In genomic region chr2:134642377-134642776, GRCm38 (mm10) we compare ENCODE assay signal across 11 mouse cellular contexts. TPM values are rescaled to one million over a fixed set of nuclear protein-coding genes. Genes with fewer than 3 reads are reported as not detected.
DNase-seq lines count a peak whose midpoint lies in the region; ATAC-seq lines count a peak whose summit lies in the region.
"Had no signal": no experiment of that assay in that cellular context is flagged by ENCODE, and none has a peak within 500 bp of the region (broad histone marks: within the 10 kb centered on the region; RNA-seq: fewer than 3 reads in every experiment).

No protein-coding gene starts in this region.

- peak overlapping the region; percentile 98 for H3K4me3 ChIP-seq in erythroblast, embryonic 14.5 days (replicated peaks)
- H3K4me3 ChIP-seq in neural tube, embryonic 11.5 days (ENCODE audit: low read depth, low read length) = no peak overlapping the region
- H3K4me3 ChIP-seq in liver, embryonic 16.5 days (ENCODE audit: low read depth, low read length) = peak overlapping the region; percentile 14; the same call in 1 of the 2 replicates

- H3K27ac ChIP-seq in neural tube, embryonic 11.5 days (ENCODE audit: low read depth, low read length) = no peak overlapping the region
- H3K27ac ChIP-seq in liver, embryonic 16.5 days (ENCODE audit: low read length) = no peak overlapping the region

- no peaks in the 10 kb centered on the region for H3K9me3 ChIP-seq in erythroblast, embryonic 14.5 days (ENCODE audit: control insufficient read depth, low read length)
- no peaks in the 10 kb centered on the region for H3K9me3 ChIP-seq in neural tube, embryonic 11.5 days (ENCODE audit: control insufficient read depth, low read length)
- H3K9me3 ChIP-seq in liver, embryonic 16.5 days (replicated peaks; ENCODE audit: control insufficient read depth, low read length) = no peaks in the 10 kb centered on the region

- no peak for DNase-seq in neural tube, embryonic 11.5 days (ENCODE audit: low spot score)
- no peak for DNase-seq in neural tube, embryonic 10.5 days (ENCODE audit: extremely low spot score, low spot score)
- no peak for DNase-seq in testis, postnatal 10 days (ENCODE audit: low spot score)
- no peak for DNase-seq in thymus, adult 18-20 months
- DNase-seq in kidney, postnatal 25 days = no peak
- DNase-seq: gastrocnemius, adult 2 months; kidney, adult 8-10 months; right cerebral cortex, adult 18-20 months had no signal

- no peak overlapping the region for H3K9ac ChIP-seq in neural tube, embryonic 11.5 days (ENCODE audit: low read length)
- H3K9ac ChIP-seq in liver, embryonic 16.5 days (ENCODE audit: low read depth, low read length) = peak overlapping the region; percentile 13; the same call in 1 of the 2 replicates

- no peak for ATAC-seq in erythroblast, adult 5-6 weeks (replicated peaks; ENCODE audit: low FRiP score, poor library complexity, severe bottlenecking)
- no peak for ATAC-seq in neural tube, embryonic 11.5 days (ENCODE audit: insufficient read depth, low FRiP score, low TSS enrichment)
- no peak for ATAC-seq in liver, embryonic 16.5 days (ENCODE audit: low read depth)

- H3K4me2 ChIP-seq in neural tube, embryonic 11.5 days (ENCODE audit: low read depth) = peak overlapping the region; percentile 22; the same call in 1 of the 2 replicates
- H3K4me2 ChIP-seq in liver, embryonic 16.5 days (ENCODE audit: low read depth, low read length) = peak overlapping the region; percentile 41

- H3K27me3 ChIP-seq in erythroblast, embryonic 14.5 days (ENCODE audit: control insufficient read depth) = no peaks in the 10 kb centered on the region; the same call in 1 of the 2 replicates
- H3K27me3 ChIP-seq in neural tube, embryonic 11.5 days (ENCODE audit: control insufficient read depth, insufficient read depth, low read length) = no peaks in the 10 kb centered on the region
- H3K27me3 ChIP-seq in liver, embryonic 16.5 days (ENCODE audit: control insufficient read depth, insufficient read depth, low read depth, low read length) = no peaks in the 10 kb centered on the region

- peaks cover 24% of the 10 kb centered on the region for H3K36me3 ChIP-seq in erythroblast, embryonic 14.5 days (ENCODE audit: control insufficient read depth)
- H3K36me3 ChIP-seq in neural tube, embryonic 11.5 days (ENCODE audit: control insufficient read depth, insufficient read depth, low read length) = no peaks in the 10 kb centered on the region
- peaks cover 2% of the 10 kb centered on the region; the same call in 1 of the 2 replicates for H3K36me3 ChIP-seq in liver, embryonic 16.5 days (ENCODE audit: control insufficient read depth, insufficient read depth)

- H3K4me1 ChIP-seq in erythroblast, embryonic 14.5 days (ENCODE audit: control insufficient read depth) = peaks cover 43% of the 10 kb centered on the region
- H3K4me1 ChIP-seq in neural tube, embryonic 11.5 days (ENCODE audit: control insufficient read depth, insufficient read depth, low read length) = peaks cover 12% of the 10 kb centered on the region; the same call in 1 of the 2 replicates
- H3K4me1 ChIP-seq in liver, embryonic 16.5 days (ENCODE audit: control insufficient read depth, low read depth, low read length) = peaks cover 19% of the 10 kb centered on the region

RNA-seq across cellular contexts. Expression of gene Tmx4, which starts 1.6 kb away (rescaled TPM):
- polyA plus RNA-seq in erythroblast, embryonic 14.5 days (2012) = 0.14 and 0.18 TPM in 2 replicates
- 29.7 and 43.0 TPM in 2 replicates for total RNA-seq in erythroblast, adult 5-6 weeks (2015; ENCODE audit: low replicate concordance)
- 42.9 and 54.6 TPM in 2 replicates for total RNA-seq in erythroblast, adult 5-6 weeks (2017; ENCODE audit: low replicate concordance)
- 38.7 and 41.1 TPM in 2 replicates for polyA plus RNA-seq in neural tube, embryonic 11.5 days (2014; fragmentation: Nextera tagmentation; extraction: Ambion mirVana)
- 10.4 and 12.0 TPM in 2 replicates for polyA plus RNA-seq in liver, embryonic 16.5 days (2015; fragmentation: Nextera tagmentation; extraction: Ambion mirVana)
